Mouse (Mus musculus) limb, embryonic 14.5 days (tissue): ENCODE results near the gene Tmem208. TPM values are rescaled to one million over a fixed set of nuclear protein-coding genes. Genes with fewer than 3 reads are reported as not detected.
"Not testable (repeated sequence)": the region's sequence is repeated elsewhere in the genome, so short reads cannot be mapped to it uniquely, and the experiment has no call there.

Source experiments
- ATAC-seq: fragments of 200-750 bp; cut with Nextera tagmentation; 2 replicates; pipeline ENCODE4 v1.8.0; 2017; ENCODE audit warnings: low read depth, moderate number of reproducible peaks, moderate TSS enrichment; ENCODE audit not compliant: low FRiP score
- DNase-seq: peaks from one replicate; pipeline ENCODE4 v3.0.0-alpha.2; 2015; ENCODE audit warnings: low spot score
- H3K27ac ChIP-seq: fragments of 300-500 bp; sonication (generic); replicated peaks from 2 replicates; pipeline ENCODE4 v1.5.1; 2014; ENCODE audit warnings: low read depth, mild to moderate bottlenecking, low read length, moderate library complexity, mixed read lengths
- H3K27me3 ChIP-seq: fragments of 300-500 bp; sonication (generic); 2 replicates; pipeline ENCODE4 v1.6.1; 2014; ENCODE audit warnings: low read length, mixed read lengths; ENCODE audit not compliant: control insufficient read depth, insufficient read depth
- H3K36me3 ChIP-seq: fragments of 300-500 bp; sonication (generic); 2 replicates; pipeline ENCODE4 v1.6.1; 2014; ENCODE audit warnings: mild to moderate bottlenecking, low read length, moderate library complexity, mixed read lengths; ENCODE audit not compliant: control insufficient read depth, insufficient read depth
- H3K4me1 ChIP-seq: fragments of 300-500 bp; sonication (generic); 2 replicates; pipeline ENCODE4 v1.6.1; 2014; ENCODE audit warnings: antibody characterized with exemption, low read length, mixed read lengths; ENCODE audit not compliant: control insufficient read depth, insufficient read depth
- H3K4me2 ChIP-seq: fragments of 300-500 bp; sonication (generic); replicated peaks from 2 replicates; pipeline ENCODE4 v1.6.1; 2014; ENCODE audit warnings: low read depth, mild to moderate bottlenecking, low read length, moderate library complexity; ENCODE audit not compliant: severe bottlenecking
- H3K4me3 ChIP-seq: fragments of 300-500 bp; sonication (generic); replicated peaks from 2 replicates; pipeline ENCODE4 v1.5.1; 2014; ENCODE audit warnings: low read length
- H3K9ac ChIP-seq: fragments of 300-500 bp; sonication (generic); 2 replicates; pipeline ENCODE4 v1.6.1; 2014; ENCODE audit warnings: mild to moderate bottlenecking, low read depth, low read length, moderate library complexity; ENCODE audit not compliant: severe bottlenecking
- H3K9me3 ChIP-seq: fragments of 300-500 bp; sonication (generic); 2 replicates; pipeline ENCODE4 v1.6.1; 2016; ENCODE audit warnings: low read length; ENCODE audit not compliant: control insufficient read depth
- POLR2A ChIP-seq: fragments of 200-500 bp; IDR thresholded peaks from 2 replicates; pipeline ENCODE4 v1.8.0; 2012; ENCODE audit warnings: inconsistent platforms, mild to moderate bottlenecking, moderate library complexity, borderline replicate concordance; ENCODE audit not compliant: insufficient read depth, insufficient read length; ENCODE audit errors: extremely low read depth
- WGBS: fragments of 180-500 bp; shearing (Covaris S2); extraction: QIAGEN DNeasy Blood & Tissue Kit; methylation state at CpG from one replicate; pipeline ENCODE4 v1.1.7; 2014; 5-methylcytosine and 5-hydroxymethylcytosine counted together
- polyA plus RNA-seq, 2 experiments: library from polyadenylated mRNA; depleted of rRNA in 1 of 2; stranded (reverse) in 1 of 2; unstranded in 1 of 2; fragments of >200 nt; fragmentation: Nextera tagmentation in 1 of 2; extraction: Ambion mirVana in 1 of 2; gene quantifications; 2 replicates each; pipeline versions ENCODE4 v1.2.1 to v1.2.3; 2012 to 2014

Tmem208 gene
- polyA plus RNA-seq, 2 experiments, result 126 to 135 TPM

DNA sequence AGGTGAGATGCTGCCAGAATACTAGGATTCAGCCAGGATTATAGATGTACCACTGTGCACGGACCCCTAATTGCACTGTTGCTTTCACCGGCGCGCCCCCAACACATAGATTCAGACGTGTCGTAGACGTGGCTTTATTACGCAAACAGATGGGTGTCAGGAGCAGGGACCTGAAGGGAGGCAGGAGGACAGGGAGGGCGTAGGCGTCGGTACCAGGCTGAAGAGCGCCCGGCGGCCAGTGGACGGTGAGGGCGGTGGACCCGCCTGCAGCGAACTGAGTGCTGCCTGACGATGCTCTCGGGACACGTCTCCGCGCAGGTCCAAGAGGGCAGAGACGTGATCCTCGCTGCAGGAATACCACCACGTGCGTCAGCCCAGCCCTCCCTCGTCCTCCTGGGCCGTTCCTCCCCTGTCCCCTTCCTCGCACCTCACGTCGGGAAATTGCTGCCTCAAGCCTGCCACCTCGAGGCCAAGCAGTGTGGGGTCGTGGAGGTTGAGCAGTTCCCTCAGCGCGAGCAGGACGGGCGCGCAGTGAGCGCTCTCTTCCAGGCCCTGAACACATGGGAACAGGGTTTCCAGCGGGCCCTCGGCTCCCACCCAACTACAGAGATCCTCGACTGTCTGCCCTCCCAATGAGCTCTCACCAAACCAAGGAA, 36.2 kb upstream of the Tmem208 start, which contains the start of gene 4931428F04Rik:
Gene 4931428F04Rik (minus strand): TSS at position 60 of the 656 bp plus-strand sequence.
- no peak for TF ChIP-seq POLR2A
- H3K4me1 ChIP-seq, result peaks cover 18% of the 10 kb centered on the region
- peak within 1 kb of the TSS; percentile 52 for H3K9ac ChIP-seq
- peaks cover 1% of the 10 kb centered on the region for H3K36me3 ChIP-seq
- peak within 1 kb of the TSS; percentile 47 for H3K4me3 ChIP-seq
- under 1% methylated on average over 40 of the region's 43 CpGs for WGBS
- H3K27ac ChIP-seq, result peak within 1 kb of the TSS; percentile 39
- ATAC-seq (peak; percentile 16), DNase-seq (no peak)
- H3K27me3 ChIP-seq, result peaks cover 12% of the 10 kb centered on the region
- no peaks in the 10 kb centered on the region for H3K9me3 ChIP-seq
- peak within 1 kb of the TSS; percentile 62 for H3K4me2 ChIP-seq

DNA sequence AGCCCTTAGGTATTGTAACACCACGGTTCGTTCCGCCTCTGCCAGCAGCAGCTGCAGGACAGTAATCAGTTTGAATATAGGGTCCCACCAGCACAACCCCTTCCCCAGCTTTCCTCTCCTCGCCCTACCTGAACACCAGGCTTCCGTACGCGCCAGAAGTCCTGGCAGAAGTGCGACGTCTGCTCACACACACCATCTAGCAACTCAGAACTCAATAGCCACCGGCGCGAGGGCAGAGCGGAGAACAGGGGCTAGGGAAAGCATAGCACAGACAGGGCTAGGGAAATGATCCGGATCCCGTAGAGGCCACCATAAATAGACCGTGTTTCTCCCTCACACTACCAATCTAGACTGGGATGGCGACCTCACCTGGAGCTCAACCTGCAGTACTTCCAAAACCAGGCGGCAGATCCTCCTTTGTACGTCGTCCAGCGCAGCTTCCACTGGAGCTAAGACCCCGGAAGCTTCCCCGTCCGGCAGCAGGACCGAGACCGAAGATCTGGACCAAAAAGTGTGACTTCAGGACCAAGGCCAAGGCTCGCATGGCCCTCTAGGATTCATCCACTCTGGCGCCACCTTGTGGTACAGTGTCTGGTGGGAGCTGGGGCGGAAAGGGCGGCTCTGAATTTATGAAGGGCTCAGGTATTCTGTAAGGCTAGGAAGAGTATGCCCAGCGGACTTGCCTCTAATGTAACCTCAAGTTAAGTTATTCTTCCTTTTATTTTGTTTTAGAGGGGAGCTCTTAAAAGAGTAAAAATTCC, 35.4 kb upstream of the Tmem208 start:
- Histone ChIP-seq H3K27me3 (peaks cover 12% of the 10 kb centered on the region), H3K4me2 (peak overlapping the region; percentile 62), H3K4me1 (peaks cover 18% of the 10 kb centered on the region), H3K9me3 (no peaks in the 10 kb centered on the region), H3K27ac (no peak overlapping the region), H3K36me3 (no peaks in the 10 kb centered on the region), H3K4me3 (peak overlapping the region; percentile 47; the same call in 1 of the 2 replicates), H3K9ac (no peak overlapping the region)
- WGBS, result 6% methylated on average over 31 of the region's 31 CpGs
- DNase-seq (peak; percentile 92), ATAC-seq (no peak)
- no peak for TF ChIP-seq POLR2A

DNA sequence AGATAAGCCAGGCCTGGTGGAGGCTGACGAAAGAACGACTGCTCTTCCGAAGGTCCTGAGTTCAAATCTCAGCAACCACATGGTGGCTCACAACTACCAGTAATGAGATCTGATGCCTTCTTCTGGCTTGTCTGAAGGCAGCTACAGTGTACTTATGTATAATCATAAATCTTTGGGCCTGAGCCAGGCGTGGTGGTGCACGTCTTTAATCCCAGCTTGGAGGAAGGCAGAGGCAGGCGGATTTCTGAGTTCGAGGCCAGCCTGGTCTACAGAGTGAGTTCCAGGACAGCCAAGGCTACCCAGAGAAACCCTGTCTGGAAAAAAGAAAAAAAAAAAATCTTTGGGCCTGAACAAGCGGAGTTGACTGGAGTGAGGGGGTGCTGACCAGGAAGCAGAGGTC, 34.8 kb upstream of the Tmem208 start:
- DNase-seq, H3K9me3 ChIP-seq, ATAC-seq, H3K4me2 ChIP-seq, H3K36me3 ChIP-seq, H3K4me3 ChIP-seq, H3K9ac ChIP-seq, H3K27ac ChIP-seq: not testable (repeated sequence)
- Histone ChIP-seq H3K4me1 (peaks cover 18% of the 10 kb centered on the region), H3K27me3 (peaks cover 12% of the 10 kb centered on the region)
- 87% methylated on average over 8 of the region's 8 CpGs for WGBS

DNA sequence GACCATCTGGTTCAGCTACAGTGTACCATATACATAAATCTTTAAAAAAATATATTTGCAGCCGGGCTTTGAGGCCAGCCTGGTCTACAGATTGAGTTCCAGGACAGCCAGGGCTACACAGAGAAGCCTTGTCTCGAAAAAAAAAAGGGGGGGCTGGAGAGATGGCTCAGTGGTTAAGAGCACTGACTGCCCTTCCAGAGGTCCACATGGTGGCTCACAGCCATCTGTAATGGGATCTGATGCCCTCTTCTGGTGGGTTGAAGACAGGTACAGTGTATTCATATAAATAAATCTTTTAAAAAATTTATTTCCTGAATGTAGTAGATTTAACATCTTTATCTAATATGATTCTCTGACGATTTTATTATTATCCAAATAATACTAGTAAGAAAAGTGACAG, 34.4 kb upstream of the Tmem208 start:
- not testable (repeated sequence) for H3K4me3 ChIP-seq, H3K4me2 ChIP-seq, H3K9ac ChIP-seq, ATAC-seq, H3K27ac ChIP-seq, H3K9me3 ChIP-seq, H3K36me3 ChIP-seq, DNase-seq
- H3K4me1 ChIP-seq, result peaks cover 21% of the 10 kb centered on the region
- WGBS, result 61% methylated on average over 3 of the region's 3 CpGs
- peaks cover 12% of the 10 kb centered on the region for H3K27me3 ChIP-seq

DNA sequence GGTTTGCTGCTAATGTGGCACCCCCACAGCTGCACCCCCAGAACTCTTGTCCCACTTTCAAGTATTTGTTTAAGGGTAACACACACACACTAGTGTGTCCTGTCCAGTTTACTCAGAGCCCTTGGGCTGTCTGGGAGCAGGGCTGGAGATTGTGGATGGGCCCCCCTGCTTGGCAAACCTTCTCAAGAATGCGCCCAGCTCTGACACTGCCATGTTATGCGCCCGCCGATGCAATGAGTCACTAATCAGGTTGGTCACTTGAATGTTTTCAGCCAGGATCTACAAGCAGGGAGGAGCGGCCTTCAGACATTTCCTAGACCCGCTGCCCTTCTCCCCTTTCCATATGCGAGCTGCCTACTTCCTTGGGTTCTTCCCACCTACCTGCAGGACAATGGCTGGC, 33.7 kb upstream of the Tmem208 start:
- Histone ChIP-seq H3K27ac (no peak overlapping the region), H3K36me3 (no peaks in the 10 kb centered on the region), H3K9ac (no peak overlapping the region), H3K4me1 (peaks cover 24% of the 10 kb centered on the region), H3K9me3 (no peaks in the 10 kb centered on the region), H3K4me2 (no peak overlapping the region), H3K4me3 (no peak overlapping the region), H3K27me3 (peaks cover 12% of the 10 kb centered on the region)
- DNase-seq (no peak), ATAC-seq (no peak)
- TF ChIP-seq POLR2A, result no peak
- 81% methylated on average over 5 of the region's 7 CpGs for WGBS
